Mouse (Mus musculus): Measurements from ENCODE around the gene Rpl9.

Rpl9 gene

DNA sequence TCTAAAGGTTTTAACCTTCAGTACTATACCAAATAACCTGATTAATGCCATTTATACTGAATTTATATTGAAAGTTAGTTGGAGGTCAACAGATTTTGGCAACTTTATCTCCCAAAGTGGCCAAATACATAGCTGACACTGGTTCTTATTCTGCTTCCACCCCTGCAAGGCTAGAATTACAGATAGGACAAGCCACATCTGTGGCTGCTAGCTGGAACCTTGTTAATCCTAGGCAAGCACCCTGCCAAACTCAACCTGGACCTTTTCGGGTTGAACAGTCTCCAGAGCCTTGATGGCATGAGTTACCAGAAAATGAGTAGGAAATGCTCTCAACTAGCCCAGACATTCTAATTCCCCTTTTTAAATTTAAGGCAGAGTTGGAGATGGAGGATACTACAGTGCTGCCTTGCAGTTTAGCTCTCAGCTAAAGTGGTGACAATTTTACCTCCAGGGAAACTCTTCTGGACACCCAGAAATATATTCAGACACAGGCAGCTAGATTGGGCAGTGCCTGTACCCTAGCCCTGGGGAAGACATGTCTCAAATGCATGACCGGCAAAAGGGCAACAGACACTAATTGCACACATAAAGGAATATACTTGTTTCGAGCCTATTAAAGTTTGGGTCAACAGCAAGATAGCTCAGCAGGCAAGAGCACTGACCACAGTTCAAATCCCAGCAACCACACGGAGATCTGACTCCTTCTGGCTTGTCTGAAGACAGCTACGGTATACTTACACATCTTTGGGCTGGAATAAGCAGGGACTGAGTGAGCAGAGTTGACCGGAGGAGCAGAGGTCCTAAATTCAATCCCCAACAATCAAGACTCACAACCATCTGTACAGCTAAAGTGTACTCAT, 4.0 kb downstream of the Rpl9 start:
- no peak for ATAC-seq (ENCODE audit: insufficient number of reproducible peaks, low FRiP score, low TSS enrichment)

DNA sequence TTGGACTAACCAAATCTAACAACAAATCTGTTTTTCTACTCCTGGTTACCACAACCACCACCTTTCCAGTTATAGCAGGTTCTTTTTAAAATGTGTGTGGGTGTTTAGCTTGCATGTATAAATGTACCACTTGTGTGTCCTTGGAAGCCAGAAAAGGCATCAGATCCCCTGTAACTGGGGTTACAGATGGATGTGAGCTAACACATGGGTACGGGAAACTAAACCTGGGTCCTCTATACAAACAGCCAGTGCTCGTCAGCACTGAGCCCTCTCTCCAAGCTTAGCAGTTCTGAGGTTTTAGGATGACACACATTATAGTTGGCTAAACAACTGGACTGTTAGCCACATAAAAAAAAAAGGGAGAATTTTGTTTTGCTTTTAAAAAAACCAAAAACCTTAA, 5.5 kb downstream of the Rpl9 start:
- no peak for ATAC-seq (ENCODE audit: insufficient number of reproducible peaks, low FRiP score, low TSS enrichment)

DNA sequence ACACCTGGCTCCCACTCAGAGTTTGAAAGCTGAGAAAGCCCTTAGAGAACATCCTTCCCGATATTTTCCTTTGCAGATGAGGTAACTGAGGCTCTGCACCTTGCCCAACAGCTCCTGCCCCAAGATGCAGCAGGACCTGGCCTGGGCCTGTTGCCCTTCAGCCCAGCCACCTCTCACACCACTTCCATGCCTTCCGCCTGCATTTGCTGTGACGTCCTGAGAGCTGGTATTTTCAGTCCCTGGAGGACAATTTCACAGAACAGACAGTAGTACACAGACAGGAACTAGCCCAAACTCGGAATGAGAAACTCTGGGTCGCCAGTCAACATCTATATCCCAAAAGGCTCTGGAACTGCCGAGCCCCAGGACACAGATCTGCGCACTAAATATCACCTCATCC, 16.5 kb downstream of the Rpl9 start:
- ATAC-seq (ENCODE audit: insufficient number of reproducible peaks, low FRiP score, low TSS enrichment): no peak

DNA sequence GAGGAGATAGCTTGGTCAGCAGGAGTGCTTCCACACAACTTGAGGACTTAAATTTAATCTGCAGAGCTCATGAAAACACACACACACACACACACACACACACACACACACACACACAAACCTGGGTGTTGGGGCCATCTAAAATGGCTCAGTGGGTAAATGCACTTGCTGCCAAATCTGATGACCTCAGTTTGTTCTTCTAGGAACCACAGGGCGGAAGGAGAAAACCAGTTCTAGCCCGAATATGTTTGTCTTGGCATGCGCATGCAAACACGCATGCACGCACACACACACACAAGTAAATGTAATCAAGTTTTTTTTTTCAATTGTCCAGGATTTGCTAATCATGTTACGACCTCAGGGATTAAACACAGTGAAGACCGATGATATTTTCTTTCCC, 19.7 kb downstream of the Rpl9 start:
- ATAC-seq (ENCODE audit: insufficient number of reproducible peaks, low FRiP score, low TSS enrichment): no peak

DNA sequence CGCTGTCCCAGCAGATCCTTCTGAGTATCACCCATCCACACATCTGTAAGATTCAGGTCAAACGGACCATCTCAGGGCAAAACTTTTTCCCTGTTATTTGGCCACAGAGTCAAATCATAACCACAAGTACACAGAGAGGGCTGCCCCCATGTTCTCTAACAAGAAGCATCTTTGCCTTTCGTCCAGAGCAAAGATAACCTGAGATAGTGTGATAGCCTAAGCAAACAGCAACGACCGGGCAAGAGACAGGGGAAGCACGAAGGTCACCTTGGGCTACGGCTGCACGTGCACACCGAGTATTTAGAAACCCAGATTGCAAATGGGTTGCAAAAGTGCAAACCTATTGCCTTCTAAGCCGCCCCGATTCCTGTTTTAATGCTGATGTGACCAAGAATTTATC, 23.4 kb downstream of the Rpl9 start:
- no peak for ATAC-seq (ENCODE audit: insufficient number of reproducible peaks, low FRiP score, low TSS enrichment)

DNA sequence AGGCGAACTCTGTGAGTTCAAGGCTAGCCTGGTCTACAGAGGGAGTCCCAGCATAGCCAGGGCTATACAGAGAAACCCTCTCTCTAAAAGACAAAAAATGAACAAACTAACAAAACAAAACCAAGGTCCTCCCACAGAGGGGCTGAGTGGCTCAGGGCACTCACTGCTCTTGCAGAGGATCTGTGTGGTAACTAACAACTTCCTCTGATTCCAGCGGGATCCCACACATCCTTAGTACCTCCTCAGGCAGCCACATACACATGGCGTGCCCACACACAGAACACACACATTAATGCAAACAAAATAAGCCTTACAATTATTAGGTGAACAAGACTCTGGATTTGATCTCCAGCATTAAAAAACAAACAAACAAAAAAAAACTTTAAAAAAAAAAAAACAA, 33.5 kb downstream of the Rpl9 start:
- ATAC-seq (ENCODE audit: insufficient number of reproducible peaks, low FRiP score, low TSS enrichment): no peak

DNA sequence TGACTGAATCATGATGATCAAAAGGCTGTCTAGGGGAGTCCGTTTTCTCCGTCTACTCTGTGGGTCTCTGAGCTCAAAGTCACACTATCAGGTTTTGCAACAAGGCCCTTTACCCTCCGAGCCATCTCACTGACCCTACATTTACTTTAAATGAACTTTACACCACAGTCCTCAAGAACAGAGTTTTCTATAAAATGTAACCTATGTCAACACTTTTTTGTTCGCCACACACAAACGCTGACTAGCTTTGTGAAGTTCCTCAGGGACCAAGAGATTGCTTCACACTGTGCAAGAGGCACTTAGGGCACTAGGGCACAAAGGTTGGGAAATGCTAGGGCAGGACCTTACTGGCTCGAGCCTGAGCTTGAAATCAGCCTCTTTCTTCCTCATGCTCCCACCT, 34.4 kb downstream of the Rpl9 start:
- ATAC-seq (ENCODE audit: insufficient number of reproducible peaks, low FRiP score, low TSS enrichment): no peak

DNA sequence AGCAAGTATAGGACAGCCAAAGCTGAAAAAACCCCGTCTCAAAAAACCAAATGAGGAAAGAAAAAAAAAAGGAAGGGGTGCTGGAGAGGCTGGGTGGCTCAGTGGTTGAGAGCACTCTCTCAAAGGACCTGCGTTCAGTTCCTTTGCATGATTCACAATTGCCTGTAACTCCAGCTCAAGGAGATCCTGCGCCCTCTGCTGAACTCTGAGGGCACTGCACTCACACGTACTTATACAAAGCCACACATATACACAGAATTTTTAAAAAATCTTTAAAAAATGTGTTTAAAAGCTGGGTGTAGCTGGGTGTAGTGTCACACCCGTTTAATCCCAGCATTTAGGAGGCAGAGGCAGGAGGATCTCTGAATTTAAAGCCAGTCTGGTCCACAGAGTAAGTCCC, 36.3 kb downstream of the Rpl9 start:
- ATAC-seq (ENCODE audit: insufficient number of reproducible peaks, low FRiP score, low TSS enrichment): no peak

DNA sequence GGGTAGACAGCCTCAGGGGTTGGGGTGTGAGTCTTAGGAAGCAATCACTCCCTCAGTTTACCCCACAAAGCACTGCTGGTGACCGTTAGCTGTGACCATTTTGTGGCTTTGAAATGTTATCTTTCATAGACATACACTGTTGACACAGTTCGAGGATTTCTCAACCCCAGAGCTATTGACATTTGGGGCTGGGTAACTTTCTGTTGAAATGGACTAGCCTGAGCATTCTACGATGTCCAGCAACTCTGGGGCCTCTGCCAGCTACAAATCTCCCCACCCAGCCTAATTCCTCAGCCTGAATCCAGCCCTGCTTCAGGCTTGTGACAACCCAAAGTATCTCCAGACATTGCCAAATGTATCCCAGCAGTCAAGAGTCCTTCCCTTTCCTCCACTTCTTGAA, 37.1 kb downstream of the Rpl9 start:
- ATAC-seq (ENCODE audit: insufficient number of reproducible peaks, low FRiP score, low TSS enrichment): no peak

DNA sequence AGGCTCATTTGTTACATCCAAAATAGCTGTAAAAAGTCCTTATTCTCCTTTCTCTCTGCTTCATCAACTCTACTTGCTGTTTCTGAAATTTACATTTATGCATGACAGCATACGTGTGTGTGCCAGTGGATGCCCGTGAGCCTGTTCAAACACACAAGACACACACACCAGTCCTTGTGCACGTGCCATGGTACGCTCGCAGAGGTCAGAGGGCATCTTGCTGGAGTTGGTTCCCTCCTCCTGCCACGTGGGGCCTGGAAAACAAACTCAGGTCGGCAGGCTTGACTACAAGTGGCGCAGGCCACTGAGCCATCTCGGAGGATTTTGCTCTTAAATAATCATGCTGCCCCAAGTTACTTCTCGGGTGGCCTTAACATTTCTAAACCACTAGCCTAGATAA, 40.7 kb downstream of the Rpl9 start:
- no peak for ATAC-seq (ENCODE audit: insufficient number of reproducible peaks, low FRiP score, low TSS enrichment)

DNA sequence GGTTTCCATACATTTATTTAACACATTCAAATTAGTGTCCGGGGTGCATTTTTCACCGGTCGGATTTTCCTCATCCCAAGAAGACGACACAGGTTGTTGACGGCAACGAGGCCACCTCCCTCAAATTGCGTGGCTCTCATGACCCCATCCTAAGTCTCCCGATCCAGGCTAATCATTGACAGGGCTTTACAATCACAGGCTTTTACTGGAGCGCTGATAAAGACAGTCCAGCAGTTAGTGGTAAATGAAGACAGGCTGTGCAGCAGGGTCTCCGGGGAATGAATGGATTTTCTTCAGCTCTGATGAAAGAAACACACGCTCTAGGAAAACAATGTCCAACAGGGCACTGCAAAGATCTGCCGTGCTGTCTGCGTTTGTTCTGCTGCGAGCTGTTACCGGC, 43.1 kb downstream of the Rpl9 start, which contains the start of gene Klb:
Gene Klb, plus strand, starts transcription at position 147 of the 400 bp plus-strand sequence.
- no peak for ATAC-seq (ENCODE audit: insufficient number of reproducible peaks, low FRiP score, low TSS enrichment)

DNA sequence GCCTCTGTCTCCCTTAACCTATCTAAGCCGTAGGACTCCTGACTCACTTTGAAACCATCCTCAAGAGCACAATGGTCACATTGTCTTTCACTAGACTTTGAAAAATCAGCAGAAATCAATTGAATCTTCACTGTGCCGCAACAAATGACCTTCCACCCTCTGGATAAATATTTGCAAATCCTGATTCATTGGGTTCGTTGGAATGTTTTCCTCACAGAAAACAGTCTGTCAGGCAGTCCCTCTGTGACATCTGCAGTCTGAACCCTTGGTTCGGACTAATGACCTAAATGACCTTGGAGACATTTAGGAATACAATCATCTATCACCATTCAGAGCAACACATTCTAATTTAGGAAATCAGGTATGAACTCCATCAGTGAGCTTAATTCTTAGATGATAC, 51.1 kb downstream of the Rpl9 start:
- no peak for ATAC-seq (ENCODE audit: insufficient number of reproducible peaks, low FRiP score, low TSS enrichment)

DNA sequence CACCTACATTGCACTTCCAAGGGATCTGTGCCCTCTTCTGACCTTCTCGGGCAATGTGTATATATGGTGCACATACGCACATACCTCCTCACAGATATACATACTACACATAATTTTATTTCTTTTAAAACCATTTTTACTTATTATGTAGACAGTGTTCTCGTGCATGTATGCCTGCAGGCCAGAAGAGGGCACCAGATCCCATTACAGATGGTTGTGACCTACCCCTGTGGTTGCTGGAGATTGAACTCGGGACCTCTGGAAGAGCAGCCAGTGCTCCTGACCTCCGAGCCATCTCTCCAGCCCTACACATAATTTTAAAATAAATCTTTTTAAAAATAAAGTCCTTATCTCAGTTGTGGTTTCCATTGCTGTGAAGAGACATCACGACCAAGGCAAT, 52.9 kb downstream of the Rpl9 start:
- no peak for ATAC-seq (ENCODE audit: insufficient number of reproducible peaks, low FRiP score, low TSS enrichment)
